Mouse (Mus musculus): ENCODE results near the gene Aqp7. TPM values are rescaled to one million over a fixed set of nuclear protein-coding genes. Genes with fewer than 3 reads are reported as not detected.
"Not testable (repeated sequence)": the region's sequence is repeated elsewhere in the genome, so short reads cannot be mapped to it uniquely, and the experiment has no call there.

Gene Aqp7
- polyA plus RNA-seq, 1 experiment from 2014 or later = not detected

DNA sequence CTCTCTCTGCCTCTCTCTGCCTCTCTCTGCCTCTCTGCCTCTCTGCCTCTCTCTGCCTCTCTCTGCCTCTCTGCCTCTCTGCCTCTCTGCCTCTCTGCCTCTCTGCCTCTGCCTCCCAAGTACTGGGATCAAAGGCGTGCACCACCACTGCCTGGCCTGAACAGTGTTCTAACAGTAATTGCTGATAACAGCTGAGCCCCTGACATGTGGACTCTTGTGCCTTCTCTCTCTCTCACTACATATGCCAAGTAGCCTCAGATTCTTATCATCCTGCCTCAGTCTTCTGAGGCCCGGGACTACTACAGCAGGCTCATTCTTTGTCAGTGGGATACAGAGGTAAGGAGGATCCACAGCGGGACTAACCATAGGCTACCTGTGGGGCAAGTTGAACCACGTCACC, 34.9 kb upstream of the Aqp7 start:
- not testable (repeated sequence) for H3K9ac ChIP-seq; H3K4me1 ChIP-seq (replicated peaks); H3K36me3 ChIP-seq; H3K9me3 ChIP-seq; H3K4me3 ChIP-seq; H3K27ac ChIP-seq; H3K4me2 ChIP-seq; H3K27me3 ChIP-seq; ATAC-seq (ENCODE audit: low FRiP score)
- WGBS = 72% methylated on average over 4 of the region's 4 CpGs

DNA sequence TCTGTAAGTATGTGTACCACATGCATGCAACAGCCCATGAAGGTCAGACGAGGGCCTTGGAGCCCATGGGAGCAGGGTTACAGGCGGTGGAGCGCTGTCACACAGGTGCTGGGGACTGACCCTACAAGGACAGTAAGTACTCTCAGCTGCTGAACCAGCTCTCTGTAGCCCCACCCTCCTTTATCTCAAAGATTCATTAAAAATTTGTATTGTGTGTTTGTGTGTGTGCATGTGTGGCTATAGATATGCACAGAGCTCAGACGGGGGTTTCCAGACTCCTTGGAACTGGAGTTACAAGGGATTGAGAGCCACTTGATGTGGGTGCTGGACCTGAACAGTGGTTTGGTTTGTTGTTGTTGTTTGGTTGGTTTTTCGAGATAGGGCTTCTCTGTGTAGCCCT, 33.8 kb upstream of the Aqp7 start:
- no peaks in the 10 kb centered on the region for H3K27me3 ChIP-seq
- no peaks in the 10 kb centered on the region for H3K9me3 ChIP-seq
- ATAC-seq (ENCODE audit: low FRiP score) = no peak
- no peak overlapping the region for H3K9ac ChIP-seq
- no peaks in the 10 kb centered on the region for H3K4me1 ChIP-seq (replicated peaks)
- no peak overlapping the region for H3K27ac ChIP-seq
- no peak overlapping the region for H3K4me2 ChIP-seq
- 88% methylated on average over 5 of the region's 5 CpGs for WGBS
- H3K36me3 ChIP-seq = no peaks in the 10 kb centered on the region
- no peak overlapping the region for H3K4me3 ChIP-seq

DNA sequence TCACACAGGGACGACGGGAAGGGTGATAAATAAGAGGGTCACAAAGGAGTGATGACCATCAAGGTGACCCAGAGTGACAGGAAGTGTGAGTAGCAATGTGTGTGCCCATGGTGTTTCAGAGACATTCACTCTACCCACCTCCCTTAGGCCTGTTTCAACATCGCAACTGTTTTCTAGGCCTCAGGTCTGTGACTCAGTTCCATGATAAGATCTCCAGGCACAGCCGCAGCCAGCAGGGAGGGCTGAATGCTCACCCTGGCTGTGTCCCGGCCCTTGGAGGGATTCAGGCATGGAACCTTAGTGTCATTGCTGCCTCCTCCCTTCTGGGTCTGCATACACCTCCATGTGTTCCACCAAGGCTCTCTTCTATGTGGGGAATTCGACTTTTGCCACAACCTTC, 30.8 kb upstream of the Aqp7 start:
- WGBS = 76% methylated on average over 6 of the region's 6 CpGs
- no peak for ATAC-seq (ENCODE audit: low FRiP score)
- no peak overlapping the region for H3K27ac ChIP-seq

GRCm38 (mm10) chr4:41074461-41074860, 26.5 kb upstream of the Aqp7 start:
- H3K36me3 ChIP-seq = no peaks in the 10 kb centered on the region
- 79% methylated on average over 6 of the region's 6 CpGs for WGBS
- H3K4me2 ChIP-seq = no peak overlapping the region
- no peak overlapping the region for H3K4me3 ChIP-seq
- H3K9ac ChIP-seq = no peak overlapping the region
- no peak for ATAC-seq (ENCODE audit: low FRiP score)
- H3K27me3 ChIP-seq = no peaks in the 10 kb centered on the region
- H3K4me1 ChIP-seq (replicated peaks) = 0 out of 2 replicates have a peak, but pooled peaks cover 2% of the 10 kb centered on the region
- no peak overlapping the region for H3K27ac ChIP-seq
- no peaks in the 10 kb centered on the region for H3K9me3 ChIP-seq

More for the DNA sequence above, 30.8 kb upstream of the Aqp7 start:
- no peak overlapping the region for H3K9ac ChIP-seq
- no peaks in the 10 kb centered on the region for H3K4me1 ChIP-seq (replicated peaks)
- H3K4me2 ChIP-seq = no peak overlapping the region
- no peak overlapping the region for H3K4me3 ChIP-seq
- no peaks in the 10 kb centered on the region for H3K36me3 ChIP-seq
- H3K27me3 ChIP-seq = no peaks in the 10 kb centered on the region
- H3K9me3 ChIP-seq = no peaks in the 10 kb centered on the region

- Histone ChIP-seq H3K36me3 (no peaks in the 10 kb centered on the region), H3K27ac (no peak overlapping the region), H3K4me3 (no peak overlapping the region), H3K4me2 (no peak overlapping the region), H3K9me3 (no peaks in the 10 kb centered on the region), H3K4me1 (replicated peaks) (0 out of 2 replicates have a peak, but pooled peaks cover 2% of the 10 kb centered on the region), H3K9ac (no peak overlapping the region), H3K27me3 (no peaks in the 10 kb centered on the region)
- no peak for ATAC-seq (ENCODE audit: low FRiP score)
- WGBS = 84% methylated on average over 12 of the region's 12 CpGs
Measured at GRCm38 (mm10) chr4:41073008-41073817, 25.3 kb upstream of the Aqp7 start.

DNA sequence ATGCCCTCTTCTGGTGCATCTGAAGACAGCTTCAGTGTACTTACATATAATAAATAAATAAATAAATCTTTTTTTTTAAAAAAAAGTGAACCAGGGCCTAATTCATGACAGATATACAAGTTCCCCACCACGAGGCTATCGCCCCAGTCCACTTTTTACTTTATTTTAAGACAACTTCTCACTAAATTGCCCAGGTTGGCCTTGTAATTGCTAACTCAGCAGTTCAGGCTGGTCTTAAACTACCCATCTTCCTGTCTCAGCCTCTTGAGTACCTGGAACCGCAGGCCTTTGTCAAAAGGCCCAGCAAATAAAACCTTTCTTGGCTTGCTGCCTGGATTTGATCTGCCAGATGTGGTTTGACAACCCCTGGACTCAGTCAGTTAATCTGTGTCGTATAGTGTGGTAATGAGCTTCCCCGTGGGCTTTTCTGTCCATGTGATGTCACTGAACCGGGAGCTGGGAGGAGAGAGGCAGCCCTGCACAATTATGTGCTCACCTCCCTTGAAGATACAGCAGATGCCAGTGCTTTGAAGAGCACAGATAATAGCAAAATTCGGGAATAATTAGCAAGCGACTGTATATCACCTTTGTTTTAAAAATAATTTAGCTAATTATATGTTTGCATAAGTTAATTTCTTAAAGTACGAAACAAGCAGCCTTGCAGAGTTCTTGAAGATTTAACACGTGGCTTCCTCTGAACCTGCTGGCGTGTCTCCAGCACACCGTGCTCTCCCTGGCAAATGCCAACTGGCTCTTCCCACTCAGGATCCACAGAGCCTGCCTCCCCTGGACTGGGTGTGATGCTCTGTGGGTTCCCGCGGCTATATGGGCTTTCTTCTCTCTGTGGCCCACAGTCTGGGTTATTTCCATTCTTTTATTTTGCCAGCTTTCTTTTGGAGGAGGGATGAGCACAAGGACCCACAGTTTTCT, 23.8 kb upstream of the Aqp7 start:
- Histone ChIP-seq H3K27me3 (no peaks in the 10 kb centered on the region), H3K4me2 (no peak overlapping the region), H3K9ac (no peak overlapping the region), H3K27ac (no peak overlapping the region), H3K4me1 (replicated peaks) (0 out of 2 replicates have a peak, but pooled peaks cover 2% of the 10 kb centered on the region), H3K9me3 (no peaks in the 10 kb centered on the region), H3K36me3 (no peaks in the 10 kb centered on the region), H3K4me3 (no peak overlapping the region)
- 76% methylated on average over 14 of the region's 14 CpGs for WGBS
- ATAC-seq (ENCODE audit: low FRiP score) = no peak

- 89% methylated on average over 4 of the region's 4 CpGs for WGBS
Measured at GRCm38 (mm10) chr4:41065196-41065595, 17.3 kb upstream of the Aqp7 start.

DNA sequence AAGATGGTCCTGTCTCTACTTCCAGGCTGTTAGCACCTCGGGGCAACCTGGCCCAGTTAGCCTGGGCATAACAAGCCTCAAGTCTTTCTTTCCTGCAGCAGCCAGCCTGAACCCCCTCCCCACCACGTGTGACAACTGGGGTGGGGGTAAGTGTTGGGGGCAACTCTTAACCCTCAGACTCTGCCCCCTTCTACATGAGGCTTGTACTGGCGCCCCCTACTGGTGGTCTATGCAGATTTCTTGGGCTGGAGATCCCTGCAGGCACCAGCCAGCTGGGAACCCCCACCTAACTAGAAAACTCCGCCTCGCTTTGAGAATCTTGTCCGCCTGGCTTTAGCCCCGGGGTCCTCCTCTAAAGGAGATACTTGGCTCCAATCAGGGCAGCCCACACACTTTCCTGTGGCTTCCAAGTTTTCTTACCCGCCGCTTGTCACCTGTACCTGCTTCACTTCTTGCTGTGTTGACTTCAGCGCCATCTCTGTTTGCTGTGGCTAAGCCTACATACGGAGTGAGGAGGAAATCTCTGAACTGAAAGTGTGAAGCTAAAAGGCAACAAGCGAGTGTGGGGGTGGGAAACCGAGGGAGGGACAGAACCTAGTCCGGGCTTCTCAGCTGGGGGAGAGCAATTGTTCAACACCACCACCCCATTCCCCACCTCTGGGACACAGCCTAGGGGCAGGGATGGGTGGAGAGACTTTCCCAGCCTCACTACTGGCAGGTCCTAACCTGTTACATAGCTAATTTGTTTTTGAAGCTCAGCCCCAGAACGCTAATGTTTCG, 16.1 kb upstream of the Aqp7 start:
- no peaks in the 10 kb centered on the region for H3K4me1 ChIP-seq (replicated peaks)
- no peak overlapping the region for H3K9ac ChIP-seq
- H3K36me3 ChIP-seq = no peaks in the 10 kb centered on the region
- no peak overlapping the region for H3K4me2 ChIP-seq
- WGBS = 30% methylated on average over 16 of the region's 16 CpGs
- no peak overlapping the region for H3K27ac ChIP-seq
- no peaks in the 10 kb centered on the region for H3K27me3 ChIP-seq
- no peaks in the 10 kb centered on the region for H3K9me3 ChIP-seq
- no peak for ATAC-seq (ENCODE audit: low FRiP score)
- H3K4me3 ChIP-seq = no peak overlapping the region

More at GRCm38 (mm10) chr4:41065196-41065595, 17.3 kb upstream of the Aqp7 start:
- H3K4me1 ChIP-seq (replicated peaks) = no peaks in the 10 kb centered on the region
- H3K36me3 ChIP-seq = no peaks in the 10 kb centered on the region
- H3K27me3 ChIP-seq = no peaks in the 10 kb centered on the region
- H3K9me3 ChIP-seq = no peaks in the 10 kb centered on the region
- ATAC-seq (ENCODE audit: low FRiP score) = no peak
- no peak overlapping the region for H3K4me2 ChIP-seq
- H3K9ac ChIP-seq = no peak overlapping the region
- H3K4me3 ChIP-seq = no peak overlapping the region
- H3K27ac ChIP-seq = no peak overlapping the region

GRCm38 (mm10) chr4:41063351-41063750, 15.4 kb upstream of the Aqp7 start:
- ATAC-seq (ENCODE audit: low FRiP score) = no peak
- no peak overlapping the region for H3K4me2 ChIP-seq
- no peak overlapping the region for H3K4me3 ChIP-seq
- WGBS = 63% methylated on average over 3 of the region's 3 CpGs
- no peaks in the 10 kb centered on the region for H3K27me3 ChIP-seq
- H3K9ac ChIP-seq = no peak overlapping the region
- H3K27ac ChIP-seq = no peak overlapping the region
- H3K9me3 ChIP-seq = no peaks in the 10 kb centered on the region
- H3K36me3 ChIP-seq = no peaks in the 10 kb centered on the region
- H3K4me1 ChIP-seq (replicated peaks) = no peaks in the 10 kb centered on the region

- Histone ChIP-seq H3K9me3 (no peaks in the 10 kb centered on the region), H3K9ac (no peak overlapping the region), H3K27me3 (no peaks in the 10 kb centered on the region), H3K4me3 (no peak overlapping the region), H3K4me1 (replicated peaks) (no peaks in the 10 kb centered on the region), H3K27ac (no peak overlapping the region), H3K4me2 (no peak overlapping the region), H3K36me3 (no peaks in the 10 kb centered on the region)
- no peak for ATAC-seq (ENCODE audit: low FRiP score)
- 70% methylated on average over 9 of the region's 9 CpGs for WGBS
Measured at GRCm38 (mm10) chr4:41057361-41057760, 9.4 kb upstream of the Aqp7 start.

DNA sequence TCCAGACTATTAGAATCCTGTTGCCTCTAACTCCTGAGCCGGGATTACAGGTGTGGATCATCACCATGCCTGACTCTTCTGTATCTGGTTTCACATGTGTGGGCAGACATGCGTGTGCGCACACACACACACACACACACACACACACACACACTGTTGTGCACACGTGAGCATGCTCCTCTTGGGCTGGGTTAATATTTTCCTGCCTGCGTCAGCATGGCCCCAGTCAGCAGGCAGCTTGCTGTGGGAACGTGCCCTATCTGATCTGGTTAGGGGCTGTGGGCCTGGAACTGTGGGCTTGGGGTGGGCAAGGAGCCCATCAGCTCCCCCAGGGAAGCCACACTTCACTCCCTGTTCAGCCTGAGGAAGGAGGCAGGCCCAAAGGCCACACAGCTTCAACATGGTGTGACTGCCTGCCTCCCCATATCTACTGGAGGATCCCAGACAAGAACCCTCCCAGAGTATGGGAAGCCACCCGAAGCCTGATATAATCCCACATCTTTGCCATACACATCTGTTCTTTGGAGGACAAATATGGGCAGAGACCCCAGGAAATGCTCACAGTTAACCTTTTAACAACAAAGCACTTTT, 8.9 kb upstream of the Aqp7 start:
- Histone ChIP-seq H3K27ac (no peak overlapping the region), H3K4me1 (replicated peaks) (no peaks in the 10 kb centered on the region), H3K4me3 (no peak overlapping the region), H3K9me3 (no peaks in the 10 kb centered on the region), H3K36me3 (no peaks in the 10 kb centered on the region), H3K9ac (no peak overlapping the region), H3K4me2 (no peak overlapping the region), H3K27me3 (no peaks in the 10 kb centered on the region)
- no peak for ATAC-seq (ENCODE audit: low FRiP score)
- WGBS = 53% methylated on average over 7 of the region's 7 CpGs

GRCm38 (mm10) chr4:41056253-41056652, 8.3 kb upstream of the Aqp7 start:
- Histone ChIP-seq H3K4me3 (no peak overlapping the region), H3K36me3 (no peaks in the 10 kb centered on the region), H3K27me3 (no peaks in the 10 kb centered on the region), H3K9me3 (no peaks in the 10 kb centered on the region), H3K4me1 (replicated peaks) (no peaks in the 10 kb centered on the region), H3K27ac (no peak overlapping the region), H3K9ac (no peak overlapping the region), H3K4me2 (no peak overlapping the region)
- ATAC-seq (ENCODE audit: low FRiP score) = no peak
- 50% methylated on average over 1 of the region's 1 CpGs for WGBS

All from hindbrain, embryonic 13.5 days (tissue).